Mouse (Mus musculus): ENCODE measurements around the gene Adi1.
A peak's percentile ranks its signal among the peaks of the same experiment; 100 is the strongest.

The Adi1 gene

DNA sequence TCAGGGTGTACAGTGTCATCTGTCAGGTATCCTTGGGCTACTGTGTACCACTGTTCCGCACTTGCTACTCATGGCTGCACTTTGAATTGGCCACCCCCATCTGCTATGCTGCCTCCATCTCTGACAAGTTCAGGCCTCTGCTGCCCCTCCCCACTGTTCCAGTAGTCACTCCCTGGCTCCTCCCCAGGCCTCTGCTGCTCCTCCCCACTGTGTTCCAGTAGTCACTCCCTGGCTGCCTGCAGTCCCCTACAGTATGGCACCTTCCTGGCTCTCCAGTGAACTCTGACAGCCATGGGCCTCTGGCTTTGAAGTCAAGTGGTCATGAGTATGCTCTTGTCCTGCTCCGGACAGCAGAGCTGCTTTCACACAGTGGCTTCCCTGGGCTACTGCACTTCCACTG lies 19.2 kb downstream of the Adi1 start:
- peak; percentile 62 for DNase-seq (ENCODE audit: low read depth, low spot score)

DNA sequence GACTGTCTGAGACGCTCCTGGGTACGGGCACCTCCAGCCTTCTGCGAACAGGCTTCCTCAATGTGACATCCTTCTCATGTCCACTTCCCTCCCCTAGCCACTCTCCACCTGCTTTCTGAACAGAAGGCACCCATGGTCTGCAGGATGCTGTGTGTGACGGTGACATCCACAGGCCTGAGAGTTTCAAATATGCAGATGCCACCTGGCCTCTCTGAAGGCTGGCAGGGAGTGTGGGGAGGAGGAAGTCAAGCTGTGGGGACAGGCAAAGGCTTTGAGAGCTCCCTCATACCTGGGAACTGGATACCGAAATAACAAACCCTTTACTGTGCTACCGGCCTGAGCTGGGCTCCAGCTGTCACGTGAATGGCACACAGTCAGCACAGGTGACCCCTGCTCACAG lies 19.7 kb downstream of the Adi1 start:
- peak; percentile 73 for DNase-seq (ENCODE audit: low read depth, low spot score)

GRCm38 (mm10) chr12:28697821-28698595 lies 23.0 kb downstream of the Adi1 start:
- DNase-seq (ENCODE audit: low read depth, low spot score), result peak; percentile 70

DNA sequence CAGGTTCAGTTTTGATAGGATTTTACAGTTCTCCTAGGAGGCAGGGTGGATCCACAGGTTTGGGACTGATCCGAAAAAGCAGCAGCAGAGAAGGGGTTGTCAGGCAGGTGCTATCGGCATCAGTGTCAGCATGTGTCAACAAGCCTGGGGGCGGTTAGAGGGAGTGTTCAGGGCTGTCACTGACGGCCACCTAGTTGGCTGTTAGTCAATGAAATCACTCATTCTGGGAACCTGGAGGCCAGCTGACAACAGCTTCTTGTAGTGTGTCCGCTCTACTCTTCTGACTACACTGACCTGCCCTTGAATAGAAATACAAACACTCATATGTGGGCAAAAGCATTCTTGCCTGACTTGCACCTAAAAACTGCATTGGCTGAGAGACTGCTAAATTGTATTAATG lies 24.1 kb downstream of the Adi1 start:
- DNase-seq (ENCODE audit: low read depth, low spot score), result no peak

- DNase-seq (ENCODE audit: low read depth, low spot score), result peak; percentile 94
Observed at GRCm38 (mm10) chr12:28699656-28700055, 24.6 kb downstream of the Adi1 start.

DNA sequence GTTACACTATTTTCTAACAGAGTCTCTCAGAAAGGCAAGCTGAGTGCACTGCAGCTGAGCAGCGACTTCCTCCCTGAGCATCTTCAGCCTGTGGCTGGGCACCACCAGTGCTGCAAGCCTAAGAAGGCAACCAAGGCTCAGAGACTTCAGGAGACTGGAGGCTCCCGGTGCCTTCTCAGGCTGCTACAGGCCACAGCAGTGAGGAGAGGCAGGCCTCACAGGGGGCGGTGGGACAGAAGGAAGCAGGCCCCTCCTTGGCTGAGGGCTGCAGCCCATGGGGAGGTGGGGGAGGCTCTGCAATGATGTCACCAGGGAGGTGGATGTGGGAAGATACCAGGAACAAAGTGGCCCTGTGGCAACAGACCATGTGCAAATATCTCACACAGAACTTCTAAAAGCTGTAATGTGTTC lies 25.1 kb downstream of the Adi1 start:
- peak; percentile 72 for DNase-seq (ENCODE audit: low read depth, low spot score)

- peak; percentile 86 for DNase-seq (ENCODE audit: low read depth, low spot score)
Observed at GRCm38 (mm10) chr12:28700561-28701025, 25.6 kb downstream of the Adi1 start.

DNA sequence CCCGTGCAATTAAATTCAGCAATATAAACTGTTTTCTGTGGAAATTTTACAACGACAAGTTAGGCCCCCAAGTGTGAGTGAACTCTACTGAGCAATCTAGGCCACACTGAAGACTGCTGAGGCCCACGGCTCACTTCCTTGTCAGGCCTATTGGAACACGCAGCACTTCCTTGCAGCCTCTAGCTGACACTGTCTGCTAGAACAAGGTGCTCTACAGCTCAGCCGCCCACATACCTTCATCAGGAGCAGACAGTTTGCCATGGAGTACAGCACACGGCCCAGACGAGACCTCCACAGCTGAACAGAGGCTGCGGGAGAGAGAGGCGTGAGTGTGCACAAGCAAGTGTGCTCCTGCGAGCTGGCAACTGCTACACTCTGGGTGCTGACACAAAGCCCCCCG lies 26.3 kb downstream of the Adi1 start:
- DNase-seq (ENCODE audit: low read depth, low spot score), result peak; percentile 87

GRCm38 (mm10) chr12:28704381-28704780 lies 29.4 kb downstream of the Adi1 start:
- peak; percentile 68 for DNase-seq (ENCODE audit: low read depth, low spot score)

GRCm38 (mm10) chr12:28705204-28705603 lies 30.2 kb downstream of the Adi1 start:
- DNase-seq (ENCODE audit: low read depth, low spot score), result no peak

- DNase-seq (ENCODE audit: low read depth, low spot score), result no peak
Observed at GRCm38 (mm10) chr12:28708154-28708553, 33.1 kb downstream of the Adi1 start.

DNA sequence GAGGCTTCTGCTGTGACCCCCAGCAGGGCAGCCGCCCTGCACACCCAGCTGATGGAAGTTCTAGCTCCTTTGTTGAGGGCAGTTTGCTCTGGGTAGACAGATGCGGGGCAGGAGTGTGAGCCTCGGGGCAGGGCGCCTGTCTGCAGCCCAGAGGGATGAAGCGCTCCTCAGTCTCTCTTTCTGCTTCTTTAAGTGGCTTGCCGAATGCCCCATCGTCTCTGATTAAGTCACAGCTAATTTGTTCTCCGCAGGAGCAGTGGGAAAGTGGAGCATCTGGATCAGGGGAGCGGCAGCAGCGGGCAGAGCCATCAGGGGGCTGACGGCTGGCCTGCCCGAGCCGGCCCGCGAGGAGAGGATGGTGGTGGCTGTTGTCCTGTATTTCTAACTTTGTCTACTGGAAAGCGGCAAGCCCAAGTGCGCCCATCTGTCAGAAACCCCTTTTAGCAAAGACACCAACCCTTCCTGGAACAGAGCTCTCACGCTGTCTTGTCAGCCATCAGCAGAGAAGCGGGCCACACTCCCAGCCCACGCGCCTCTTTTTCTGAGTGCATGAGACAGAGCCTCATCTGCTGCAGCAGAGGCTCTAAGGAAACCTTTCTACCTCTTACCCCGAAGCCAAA lies 35.6 kb downstream of the Adi1 start:
- DNase-seq (ENCODE audit: low read depth, low spot score), result peak; percentile 94

- DNase-seq (ENCODE audit: low read depth, low spot score), result peak; percentile 75
Observed at GRCm38 (mm10) chr12:28714822-28715632, 40.0 kb downstream of the Adi1 start.

DNA sequence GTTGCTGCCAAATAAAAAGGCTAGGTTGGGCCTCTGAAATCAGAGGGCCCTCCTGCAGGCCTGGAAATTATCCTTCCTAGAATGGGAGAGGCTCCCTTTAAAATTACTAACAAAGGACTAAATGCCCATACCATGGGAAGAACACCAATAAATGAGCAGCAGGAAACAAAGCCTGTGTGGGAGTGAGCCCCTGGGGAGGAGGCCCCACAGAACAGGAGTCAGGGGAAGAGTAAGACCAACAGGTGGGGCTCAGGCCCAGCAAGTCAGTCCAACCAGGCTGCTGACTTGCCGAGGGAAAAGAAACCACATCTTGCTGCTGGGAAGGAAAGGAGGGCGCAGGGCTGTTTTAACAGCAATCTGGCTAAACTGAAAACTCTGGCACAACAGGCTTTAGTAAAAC lies 42.0 kb downstream of the Adi1 start:
- DNase-seq (ENCODE audit: low read depth, low spot score), result no peak

DNA sequence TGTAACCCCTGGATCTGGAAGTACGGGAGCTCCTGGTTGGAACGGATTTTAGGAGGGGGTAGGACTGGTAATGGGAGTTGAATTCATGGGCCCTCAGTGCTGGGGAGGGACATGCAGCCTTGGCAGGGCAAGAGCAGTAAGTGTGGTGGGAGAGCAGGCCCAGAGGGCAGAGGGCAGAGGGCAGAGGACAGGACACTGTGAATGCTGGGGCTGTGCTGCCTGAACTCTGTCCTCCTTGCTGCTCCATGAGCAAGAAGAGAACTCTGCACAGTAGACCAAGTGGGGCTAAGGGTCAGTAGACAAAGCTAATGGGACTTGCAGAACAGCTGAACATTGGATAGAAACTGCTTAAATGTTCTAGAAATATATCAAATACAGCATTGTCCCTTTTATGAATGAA lies 43.1 kb downstream of the Adi1 start:
- DNase-seq (ENCODE audit: low read depth, low spot score), result no peak

GRCm38 (mm10) chr12:28724366-28724765 lies 49.3 kb downstream of the Adi1 start:
- DNase-seq (ENCODE audit: low read depth, low spot score), result no peak

- no peak for DNase-seq (ENCODE audit: low read depth, low spot score)
Observed at GRCm38 (mm10) chr12:28726204-28726603, 51.2 kb downstream of the Adi1 start.

DNA sequence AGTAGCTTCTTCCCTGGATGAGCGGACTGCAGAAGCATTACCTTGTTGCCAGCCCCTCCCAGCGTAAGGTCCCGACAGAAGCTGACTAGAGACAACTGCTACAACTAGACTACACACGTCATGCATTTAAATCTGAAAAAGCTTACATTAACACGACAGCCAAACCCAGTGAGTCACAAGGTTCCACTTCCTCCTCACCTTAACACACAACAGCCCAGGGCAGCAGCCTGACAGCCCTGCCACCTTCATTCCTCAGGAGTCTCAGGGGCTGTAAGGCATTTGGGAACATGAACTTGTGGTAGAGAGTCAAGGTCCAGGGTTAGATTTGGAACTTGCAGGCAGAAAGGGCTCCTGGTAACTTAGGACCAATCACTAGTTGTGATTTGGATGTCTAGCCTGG lies 52.0 kb downstream of the Adi1 start:
- peak; percentile 24 for DNase-seq (ENCODE audit: low read depth, low spot score)
